Mouse (Mus musculus) naive thymus-derived CD4-positive, alpha-beta T cell, adult 2 months (primary cell): Measurements from ENCODE around the gene Arl6.
A peak's percentile ranks its signal among the peaks of the same experiment; 100 is the strongest.

ENCODE experiments used
- DNase-seq: peaks from one replicate; pipeline ENCODE4 v3.0.0-alpha.2; 2011; ENCODE audit warnings: low read depth

The Arl6 gene

DNA sequence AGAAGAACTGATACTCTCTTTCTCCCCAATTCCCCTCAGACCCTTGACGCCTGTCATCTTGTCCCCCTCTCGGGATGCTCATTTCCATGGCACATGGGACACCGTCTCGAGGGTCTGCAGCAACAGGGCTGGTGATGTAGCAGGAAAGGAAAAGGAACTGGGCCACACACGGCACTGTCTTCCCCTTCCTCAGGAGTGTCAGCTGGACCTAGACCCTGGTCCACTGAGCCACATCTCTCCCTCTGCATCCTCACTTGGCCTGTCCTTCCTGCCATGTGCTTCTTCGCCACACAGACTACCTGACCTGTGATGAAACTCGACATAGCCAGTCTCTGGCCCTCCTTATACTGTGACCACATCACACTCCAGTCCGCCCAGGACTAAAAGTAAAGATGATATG, 52.3 kb downstream of the Arl6 start:
- no peak for DNase-seq

DNA sequence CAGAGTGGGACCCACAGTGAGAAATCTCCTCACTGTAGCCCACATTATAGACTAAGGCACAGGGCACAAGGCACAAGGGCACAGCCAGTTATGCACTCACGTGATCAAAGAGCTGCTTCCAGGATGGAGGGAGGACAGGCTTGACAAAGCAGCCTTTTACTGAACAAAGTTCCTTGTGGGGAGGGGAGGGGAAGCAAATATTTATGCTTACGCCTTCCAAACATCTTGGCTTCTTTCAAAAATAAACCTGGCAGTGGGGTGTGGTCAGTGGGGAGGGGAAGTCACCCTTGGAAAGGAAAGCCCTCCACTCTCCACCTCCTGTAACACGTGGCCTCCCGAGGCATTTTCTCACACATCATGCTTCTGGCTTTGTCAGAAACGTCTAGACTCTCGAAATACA, 52.9 kb downstream of the Arl6 start:
- no peak for DNase-seq

DNA sequence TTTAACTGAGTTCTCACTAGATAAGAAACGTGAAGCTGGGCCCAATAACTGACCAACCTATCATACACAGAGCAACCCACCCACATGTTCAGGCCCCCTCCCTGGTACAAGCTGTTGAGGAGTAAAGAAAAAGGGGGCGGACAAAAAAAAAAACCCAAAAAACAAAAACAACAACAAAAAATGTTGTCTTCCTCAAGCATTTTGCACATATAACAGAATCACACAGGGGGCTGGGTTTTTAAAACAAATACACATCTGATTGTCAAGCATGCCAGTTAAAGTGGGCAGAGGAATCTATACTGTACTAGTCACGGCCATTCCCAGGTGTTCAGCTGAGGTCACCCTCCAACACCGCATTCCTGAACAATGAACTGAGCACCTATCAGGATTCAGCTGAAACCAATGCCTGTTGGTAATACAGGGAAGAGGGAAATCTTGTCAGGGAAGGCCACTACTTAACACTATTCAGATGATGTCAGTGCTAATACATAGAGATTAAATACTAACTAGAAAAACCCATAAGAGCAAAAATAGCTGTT, 53.4 kb downstream of the Arl6 start:
- no peak for DNase-seq

DNA sequence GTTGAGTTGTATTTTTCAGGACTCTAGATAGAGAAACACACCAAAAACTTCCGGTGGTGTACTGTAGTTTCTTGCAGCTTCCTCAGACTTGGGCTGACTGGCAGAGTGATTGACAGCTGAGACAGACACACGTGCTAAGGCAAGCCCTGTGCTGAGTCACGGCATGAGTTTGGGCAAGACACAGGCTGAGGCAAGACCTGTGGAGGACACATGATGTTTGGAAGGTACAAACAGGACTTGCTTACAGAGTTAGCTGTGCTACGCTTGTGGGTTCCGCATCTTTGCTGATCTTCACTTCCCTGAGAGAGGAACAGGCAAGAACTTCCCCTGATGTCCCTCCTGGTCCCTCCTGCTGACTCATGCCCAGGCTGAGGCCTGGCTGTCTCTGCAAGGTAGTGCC, 55.7 kb downstream of the Arl6 start:
- DNase-seq: no peak

DNA sequence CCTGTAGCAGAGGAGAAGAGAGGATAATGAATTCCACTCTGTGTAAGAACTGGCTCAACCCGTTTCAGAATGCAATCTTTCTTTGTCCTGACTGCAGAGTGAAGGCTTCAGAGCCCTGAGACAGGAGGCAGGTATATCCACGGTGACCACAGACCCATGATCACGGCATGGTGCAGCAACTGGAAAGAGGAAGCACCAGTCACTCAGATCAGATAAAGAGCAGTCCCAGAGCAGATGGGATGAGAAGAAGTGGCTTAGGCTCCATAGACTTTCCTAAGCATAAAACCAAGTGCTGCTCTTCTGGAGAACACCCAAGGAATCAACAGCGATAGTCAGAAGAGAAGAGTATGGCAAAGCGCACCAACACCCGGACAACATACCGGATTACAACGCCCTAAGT, 60.0 kb downstream of the Arl6 start:
- DNase-seq: no peak

DNA sequence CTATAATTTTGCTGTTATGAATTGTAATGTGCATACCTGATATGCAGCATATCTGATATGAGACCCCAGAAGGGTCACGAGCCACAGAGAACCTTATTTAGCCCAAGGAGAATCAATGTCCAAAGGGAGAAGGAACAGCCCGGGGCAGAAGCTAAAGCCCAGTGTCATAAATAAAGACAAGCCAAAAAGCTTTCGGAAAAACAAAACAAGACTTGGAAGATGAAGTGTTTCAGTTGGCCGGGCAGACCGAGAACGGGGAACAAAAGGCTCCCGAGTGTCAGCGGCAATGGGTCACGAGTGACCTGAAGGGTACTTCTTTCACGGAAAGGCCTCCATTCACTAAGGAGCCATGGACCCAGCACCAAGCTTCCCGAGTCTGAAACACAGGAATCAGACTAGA, 65.2 kb downstream of the Arl6 start:
- no peak for DNase-seq

DNA sequence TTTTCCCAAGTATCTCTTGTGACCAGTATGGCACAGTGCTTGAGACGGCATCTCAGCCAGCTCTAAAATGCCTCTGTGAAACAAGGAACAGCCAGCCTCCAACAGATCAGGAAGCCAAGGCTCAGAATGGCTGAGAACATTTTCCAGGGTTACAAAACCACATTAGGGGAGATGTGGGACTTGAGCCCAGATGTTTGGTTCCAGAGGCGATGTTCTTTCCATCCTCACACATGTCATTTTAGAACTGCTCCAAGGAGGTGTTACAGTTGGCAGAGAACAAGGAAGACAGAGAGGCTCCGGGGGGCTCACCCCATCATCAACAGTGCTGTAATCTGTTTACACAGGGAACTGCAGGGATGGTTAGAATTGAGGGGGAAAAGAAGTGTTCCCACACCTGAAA, 66.5 kb downstream of the Arl6 start:
- no peak for DNase-seq

DNA sequence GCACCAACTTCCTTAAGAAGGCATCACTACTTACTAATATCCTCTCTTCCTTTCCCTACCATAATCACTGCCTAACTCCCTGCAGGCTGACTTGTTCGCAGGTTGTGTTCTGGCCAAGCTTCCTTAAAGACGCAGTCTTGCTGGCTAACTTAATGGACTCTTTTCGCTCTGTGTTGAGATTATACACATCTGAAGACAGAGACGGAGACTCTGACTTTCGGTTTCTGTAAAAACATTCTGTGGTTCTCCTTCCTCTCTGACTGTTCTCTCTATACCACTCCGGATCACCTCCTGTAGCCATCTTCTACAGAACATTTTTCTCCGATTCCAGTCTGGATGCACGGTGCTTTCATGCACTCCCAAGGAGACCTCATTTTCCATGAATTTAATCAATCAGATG, 68.4 kb downstream of the Arl6 start:
- no peak for DNase-seq

DNA sequence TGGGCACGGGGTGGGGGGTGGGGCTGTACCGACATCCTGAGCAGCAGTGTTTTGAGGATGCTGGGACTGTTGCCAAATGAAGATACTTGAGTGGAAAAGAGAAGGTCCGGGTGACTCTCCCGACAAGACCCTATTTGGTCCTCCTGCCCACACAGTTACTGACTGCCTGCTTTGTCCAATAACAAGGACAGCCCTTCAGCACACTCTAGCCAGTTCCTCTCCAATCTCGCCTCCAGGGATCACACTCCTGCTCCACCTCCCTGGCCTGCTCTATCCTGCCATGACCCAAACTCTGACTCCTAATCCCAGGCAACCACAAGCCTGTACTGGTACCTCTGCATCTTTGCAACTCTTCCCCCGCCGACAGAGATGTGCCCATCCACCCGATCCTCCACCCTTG, 69.4 kb downstream of the Arl6 start:
- no peak for DNase-seq

DNA sequence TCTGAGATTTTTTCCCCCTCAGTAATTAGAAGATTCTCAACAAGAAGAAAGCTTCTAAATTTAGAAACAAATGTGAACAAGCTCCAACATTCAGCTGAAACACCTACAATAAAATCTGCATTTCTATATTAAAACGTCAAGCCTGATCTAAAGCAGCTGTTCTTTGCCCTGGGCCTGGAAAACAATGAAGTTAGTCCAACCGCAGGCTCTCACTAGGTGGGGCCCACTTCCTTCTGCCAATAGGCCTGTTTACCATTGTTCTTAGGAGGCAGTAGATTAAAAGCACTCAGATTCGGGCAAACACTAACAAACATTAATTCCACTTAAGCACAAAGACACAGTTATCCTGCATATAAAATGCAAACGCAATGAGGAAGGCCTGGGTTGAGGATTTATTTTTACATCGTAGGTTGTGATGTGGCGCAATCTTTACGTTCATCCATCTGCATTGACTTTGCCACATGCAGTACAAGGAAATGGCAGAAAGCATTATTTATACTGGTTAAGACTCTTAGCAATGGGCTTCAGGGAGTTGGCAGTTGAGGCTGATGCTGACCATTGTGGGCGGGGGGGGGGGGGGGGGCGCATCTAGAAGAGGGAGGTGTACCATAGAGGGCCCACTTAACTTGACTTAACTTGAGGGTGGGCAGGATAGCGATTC, 71.3 kb downstream of the Arl6 start:
- peak; percentile 5 for DNase-seq

DNA sequence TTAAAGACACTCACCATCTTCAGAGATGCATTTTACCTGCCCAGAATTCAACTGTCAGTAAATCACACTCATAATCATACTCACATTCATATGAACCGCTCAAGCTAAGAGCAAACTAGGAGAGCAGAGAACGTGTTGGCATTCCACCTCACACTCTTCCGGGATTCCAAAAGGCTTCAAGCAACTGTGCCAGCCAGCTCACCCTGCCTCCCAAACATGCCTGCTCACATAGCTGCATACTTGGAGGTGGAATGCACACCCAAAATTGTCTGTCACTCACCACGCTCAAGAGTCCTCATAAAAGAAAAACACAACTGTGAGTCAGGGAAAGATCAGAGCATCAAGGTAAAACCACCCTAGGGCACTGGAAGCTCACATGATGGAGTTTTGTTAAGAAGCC, 72.8 kb downstream of the Arl6 start:
- DNase-seq: no peak

DNA sequence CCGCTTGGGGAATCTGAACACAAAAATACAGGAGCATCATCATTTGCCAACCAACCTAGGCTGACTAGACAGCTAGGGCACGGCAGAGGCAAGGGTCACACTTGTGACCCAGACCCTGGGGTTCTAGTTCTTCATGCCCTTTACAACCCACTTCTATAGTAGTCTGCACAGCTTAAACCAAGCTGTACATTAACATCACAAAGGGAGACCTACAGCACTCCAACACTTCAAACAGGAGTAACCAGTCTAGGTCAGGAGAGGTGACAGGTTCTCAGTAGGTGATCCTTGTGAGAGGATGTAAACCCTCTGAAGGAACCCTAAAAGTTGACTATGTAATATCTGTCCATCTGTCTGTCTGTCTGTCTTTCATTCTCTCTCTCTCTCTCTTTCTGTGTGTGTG, 73.6 kb downstream of the Arl6 start:
- no peak for DNase-seq

DNA sequence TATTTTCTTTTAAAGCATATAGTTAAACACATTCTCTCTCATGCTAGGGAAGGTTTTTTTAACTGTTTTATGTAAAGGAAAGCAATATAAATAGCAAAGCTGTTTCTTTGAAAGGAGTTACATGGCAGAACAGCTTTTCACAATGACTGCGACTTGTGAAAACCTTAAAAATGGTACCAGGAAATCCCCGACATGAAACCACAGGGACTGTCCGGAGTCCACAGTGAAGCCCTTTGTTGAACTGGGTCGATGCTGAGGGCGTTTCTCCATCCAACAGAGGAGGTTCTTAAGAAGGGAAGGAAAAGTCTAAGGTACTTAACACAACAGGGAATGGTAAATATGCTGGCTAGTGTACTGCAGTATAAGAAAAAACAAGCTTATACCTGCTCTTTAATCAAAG, 75.2 kb downstream of the Arl6 start:
- no peak for DNase-seq
